Mouse (Mus musculus) CH12.LX (cell line): ENCODE results near the gene Adgra1.

ENCODE experiments used
- CHD1 ChIP-seq: IDR thresholded peaks from 2 replicates; pipeline ENCODE4 v1.6.1; 2012; ENCODE audit warnings: low read depth, low read length, improper control_type of control experiment, inconsistent platforms
- CTCF ChIP-seq, 2 experiments: IDR thresholded peaks in 1 of 2; conservative IDR thresholded peaks in 1 of 2; 2 replicates each; pipeline ENCODE4 v1.5.1; 2011 to 2012; ENCODE audit warnings: low read depth in 2 of 2, low read length in 2 of 2, improper control_type of control experiment in 1 of 2, inconsistent platforms in 1 of 2, mild to moderate bottlenecking in 1 of 2, moderate library complexity in 1 of 2
- MAFK ChIP-seq: IDR thresholded peaks from 2 replicates; pipeline ENCODE4 v1.6.1; 2011; ENCODE audit warnings: low read length, improper control_type of control experiment; ENCODE audit not compliant: insufficient replicate concordance
- MYC ChIP-seq: IDR thresholded peaks from 2 replicates; pipeline ENCODE4 v1.6.1; 2011; ENCODE audit warnings: low read depth, mild to moderate bottlenecking, improper control_type of control experiment, low read length
- RCOR1 ChIP-seq: conservative IDR thresholded peaks from 2 replicates; pipeline ENCODE4 v1.6.1; 2012; ENCODE audit warnings: low read depth, mild to moderate bottlenecking, inconsistent platforms, low read length, improper control_type of control experiment
- SIN3A ChIP-seq: IDR thresholded peaks from 2 replicates; pipeline ENCODE4 v1.6.1; 2012; ENCODE audit warnings: low read length, improper control_type of control experiment, inconsistent platforms
- USF1 ChIP-seq: IDR thresholded peaks from 2 replicates; pipeline ENCODE4 v1.6.1; 2014; ENCODE audit warnings: low read depth, mild to moderate bottlenecking, inconsistent platforms, low read length, improper control_type of control experiment
- USF2 ChIP-seq: conservative IDR thresholded peaks from 2 replicates; pipeline ENCODE4 v1.6.1; 2011; ENCODE audit warnings: low read depth, low read length, improper control_type of control experiment

- TF ChIP-seq CTCF (conservative IDR thresholded peaks at IDR 0.05 in 1 of 2, IDR thresholded peaks at IDR 0.05 in 1 of 2; ENCODE audit: low read depth in 2 of 2, low read length in 2 of 2) (no peak), USF2 (no peak), CHD1 (no peak), RCOR1 (no peak), SIN3A (no peak), USF1 (no peak), MAFK (no peak), MYC (no peak)
Measured at GRCm38 (mm10) chr7:139834036-139834435, at the start of gene Adgra1.
